Mouse (Mus musculus): Measurements from ENCODE around the gene Acly. TPM values are rescaled to one million over a fixed set of nuclear protein-coding genes. Genes with fewer than 3 reads are reported as not detected.

Acly gene
- 366 and 368 TPM in 2 replicates for polyA plus RNA-seq (2016; fragmentation: Nextera tagmentation; extraction: Ambion mirVana)

DNA sequence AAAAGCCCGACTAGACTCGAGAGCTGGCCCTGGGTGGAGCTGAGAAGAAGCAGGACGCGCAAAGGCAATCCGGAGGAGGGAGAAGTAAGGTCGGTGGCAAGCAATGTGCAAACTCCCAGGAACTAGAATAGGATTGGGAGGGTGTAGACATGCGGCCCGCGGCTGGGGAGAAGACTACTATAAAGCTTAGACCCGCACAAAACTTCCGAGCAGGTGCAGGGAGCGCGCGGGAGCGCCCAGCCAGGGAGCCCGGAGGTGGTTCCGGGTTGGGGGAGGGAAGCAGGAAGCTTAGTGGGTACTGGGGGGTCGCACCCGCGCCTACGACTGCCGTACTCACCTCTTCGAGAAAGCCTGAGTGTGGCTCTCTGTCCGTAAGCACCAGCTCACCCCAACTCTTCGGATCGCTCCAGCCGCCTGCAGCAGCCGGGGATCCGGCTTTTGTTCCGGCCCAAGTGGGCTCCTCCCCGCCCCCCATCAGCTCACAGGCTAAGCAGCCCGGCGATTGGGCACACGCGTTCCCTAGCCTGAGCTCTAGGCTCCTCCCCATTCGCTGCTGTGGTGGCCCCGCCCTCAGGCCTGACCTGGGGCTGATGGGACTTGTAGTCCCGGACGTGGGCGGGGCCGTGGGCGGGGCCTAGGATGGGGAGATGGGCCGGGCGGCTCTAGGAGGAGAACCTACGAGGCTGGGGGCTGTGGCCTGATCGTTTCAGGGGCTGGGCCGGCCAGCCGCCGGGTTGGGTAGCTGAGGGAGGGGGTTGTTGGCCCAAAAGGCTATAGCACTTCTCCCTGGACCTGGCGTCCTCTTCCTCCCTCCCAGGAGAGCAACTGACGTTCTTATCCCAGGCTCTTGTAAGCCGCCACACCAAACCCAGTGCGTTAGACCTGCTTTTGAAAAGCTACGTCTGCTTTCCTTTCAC lies at the start of gene Acly:
TSS of gene Acly (minus strand) at position 543 of the 917 bp plus-strand sequence.
- H3K4me3 ChIP-seq = peak within 1 kb of the TSS; percentile 93
- no peaks in the 10 kb centered on the region for H3K9me3 ChIP-seq
- peaks cover 30% of the 10 kb centered on the region for H3K4me1 ChIP-seq
- ATAC-seq (ENCODE audit: low FRiP score, low read depth) = peak; percentile 98
- H3K27ac ChIP-seq (replicated peaks) = peak within 1 kb of the TSS; percentile 89
- peak within 1 kb of the TSS; percentile 93 for H3K9ac ChIP-seq (replicated peaks)
- peaks cover 16% of the 10 kb centered on the region for H3K36me3 ChIP-seq
- H3K4me2 ChIP-seq (replicated peaks) = peak within 1 kb of the TSS; percentile 97
- under 1% methylated on average over 52 of the region's 54 CpGs for WGBS
- peaks cover 3% of the 10 kb centered on the region; the same call in 1 of the 2 replicates for H3K27me3 ChIP-seq

DNA sequence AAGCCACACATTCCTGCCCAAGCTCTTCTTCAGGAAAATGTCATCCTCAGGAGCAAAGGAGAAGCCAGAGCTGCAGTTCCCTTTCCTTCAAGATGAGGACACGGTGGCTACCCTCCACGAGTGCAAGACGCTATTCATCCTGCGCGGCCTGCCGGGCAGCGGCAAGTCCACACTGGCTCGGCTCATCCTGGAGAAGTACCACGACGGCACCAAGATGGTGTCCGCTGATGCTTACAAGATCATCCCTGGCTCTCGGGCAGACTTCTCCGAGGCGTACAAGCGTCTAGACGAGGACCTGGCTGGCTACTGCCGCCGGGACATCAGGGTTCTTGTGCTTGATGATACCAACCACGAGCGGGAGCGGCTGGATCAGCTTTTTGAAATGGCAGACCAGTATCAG lies 48.5 kb upstream of the Acly start:
- Histone ChIP-seq H3K9ac (replicated peaks) (no peak overlapping the region), H3K27me3 (peaks cover 23% of the 10 kb centered on the region), H3K36me3 (peaks cover 26% of the 10 kb centered on the region), H3K9me3 (no peaks in the 10 kb centered on the region), H3K4me2 (replicated peaks) (no peak overlapping the region), H3K4me3 (no peak overlapping the region), H3K27ac (replicated peaks) (no peak overlapping the region), H3K4me1 (peaks cover 15% of the 10 kb centered on the region)
- no peak for ATAC-seq (ENCODE audit: low FRiP score, low read depth)
- WGBS = 74% methylated on average over 21 of the region's 21 CpGs

DNA sequence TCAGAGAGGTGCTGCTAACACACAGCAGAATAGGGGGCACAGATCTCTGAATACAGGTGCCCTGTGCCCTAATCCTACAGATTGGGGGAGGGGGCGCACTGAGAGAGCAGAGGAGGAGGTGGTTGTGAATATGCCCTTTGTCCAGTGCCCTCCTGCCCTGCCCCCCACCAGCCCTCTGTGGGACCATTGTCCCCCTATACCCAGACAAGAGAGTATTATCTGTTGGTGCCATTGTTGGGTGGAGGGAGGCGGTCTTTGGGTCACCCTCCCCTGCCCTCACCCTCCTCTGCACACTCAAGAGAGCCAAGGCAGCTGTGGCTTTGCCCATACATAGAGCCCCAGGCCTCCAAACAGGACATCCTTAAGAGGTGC lies 47.7 kb upstream of the Acly start:
- peak; percentile 6; the same call in 1 of the 2 replicates for ATAC-seq (ENCODE audit: low FRiP score, low read depth)
- 25% methylated on average over 2 of the region's 2 CpGs for WGBS
- H3K27me3 ChIP-seq = peaks cover 31% of the 10 kb centered on the region
- H3K9me3 ChIP-seq = no peaks in the 10 kb centered on the region
- H3K27ac ChIP-seq (replicated peaks) = 0 out of 2 replicates have a peak overlapping the region, but pooled peaks have one; percentile 12
- H3K4me3 ChIP-seq = peak overlapping the region; percentile 59
- H3K9ac ChIP-seq (replicated peaks) = peak overlapping the region; percentile 56
- H3K4me1 ChIP-seq = peaks cover 22% of the 10 kb centered on the region
- peaks cover 20% of the 10 kb centered on the region for H3K36me3 ChIP-seq
- peak overlapping the region; percentile 79 for H3K4me2 ChIP-seq (replicated peaks)

DNA sequence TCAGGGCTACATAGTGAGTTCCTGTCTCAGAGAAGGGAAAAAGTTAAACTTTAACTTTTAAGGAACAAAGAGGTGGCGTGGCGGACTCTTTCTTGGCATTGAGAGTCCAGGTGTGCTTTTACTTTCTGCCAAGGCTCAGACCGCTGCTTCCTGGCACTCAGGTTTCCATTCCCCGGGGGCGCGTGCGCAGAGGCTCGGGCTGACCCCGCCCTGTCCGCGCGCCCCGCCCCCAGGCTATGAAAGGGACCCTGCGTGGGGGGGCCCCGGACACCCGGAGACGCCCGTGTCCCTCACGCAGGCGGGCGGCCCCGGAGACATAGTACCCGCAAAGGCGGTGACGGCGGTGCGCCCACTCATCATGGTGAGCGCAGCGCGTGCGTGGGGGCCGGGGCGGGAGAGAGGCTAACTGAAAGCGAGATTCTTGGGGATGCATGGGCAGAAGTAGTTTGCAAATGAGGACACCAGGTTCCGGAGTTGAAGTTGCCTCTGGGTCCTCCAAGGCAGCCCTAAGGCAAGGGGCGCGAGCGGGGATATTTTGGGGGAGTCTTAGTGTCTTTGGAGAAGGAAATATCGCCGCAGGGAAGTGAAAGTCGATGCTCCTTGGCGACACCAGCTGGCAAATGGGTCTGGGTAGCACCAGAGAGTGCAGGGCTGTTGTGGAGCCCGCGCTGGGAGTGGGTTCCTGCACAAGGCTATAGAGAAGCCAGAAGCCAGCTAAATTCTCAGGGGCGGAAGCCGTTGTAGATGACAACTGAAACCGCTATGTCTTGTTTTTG lies 47.1 kb upstream of the Acly start, which contains the start of gene Cnp:
TSS of gene Cnp (plus strand) at position 197 of the 776 bp plus-strand sequence.
- 3% methylated on average over 47 of the region's 47 CpGs for WGBS
- peak within 1 kb of the TSS; percentile 12; the same call in 1 of the 2 replicates for H3K27ac ChIP-seq (replicated peaks)
- ATAC-seq (ENCODE audit: low FRiP score, low read depth) = peak; percentile 47; the same call in 1 of the 2 replicates

DNA sequence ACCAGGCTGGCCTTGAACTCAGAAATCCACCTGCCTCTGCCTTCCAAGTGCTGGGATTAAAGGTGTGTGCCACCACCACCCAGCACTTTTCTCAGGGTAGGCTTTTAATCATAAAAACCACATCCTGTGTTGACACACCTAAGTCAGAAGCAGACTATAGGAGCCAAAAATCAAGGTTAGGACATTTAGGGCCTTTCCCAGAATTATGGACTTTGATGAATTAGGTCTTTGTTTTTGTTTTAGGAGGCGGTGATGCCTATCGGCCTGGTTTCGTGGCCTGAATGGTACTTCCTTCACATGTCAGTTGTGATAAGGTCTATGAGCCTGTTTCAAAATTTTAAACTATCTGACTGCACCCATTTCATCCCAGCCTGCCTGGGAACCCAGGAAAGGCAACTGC lies 46.4 kb upstream of the Acly start:
- H3K4me1 ChIP-seq = peaks cover 22% of the 10 kb centered on the region
- H3K27ac ChIP-seq (replicated peaks) = no peak overlapping the region
- no peak overlapping the region for H3K9ac ChIP-seq (replicated peaks)
- H3K4me2 ChIP-seq (replicated peaks) = peak overlapping the region; percentile 79
- peak overlapping the region; percentile 59 for H3K4me3 ChIP-seq
- WGBS = 97% methylated on average over 3 of the region's 3 CpGs
- H3K27me3 ChIP-seq = peaks cover 31% of the 10 kb centered on the region
- no peak for ATAC-seq (ENCODE audit: low FRiP score, low read depth)
- H3K36me3 ChIP-seq = peaks cover 8% of the 10 kb centered on the region
- H3K9me3 ChIP-seq = no peaks in the 10 kb centered on the region

More for the DNA sequence above, 47.1 kb upstream of the Acly start, which contains the start of gene Cnp:
- peaks cover 15% of the 10 kb centered on the region for H3K36me3 ChIP-seq
- peak within 1 kb of the TSS; percentile 56 for H3K9ac ChIP-seq (replicated peaks)
- H3K9me3 ChIP-seq = no peaks in the 10 kb centered on the region
- H3K4me2 ChIP-seq (replicated peaks) = peak within 1 kb of the TSS; percentile 79
- peaks cover 22% of the 10 kb centered on the region for H3K4me1 ChIP-seq
- H3K27me3 ChIP-seq = peaks cover 31% of the 10 kb centered on the region
- peak within 1 kb of the TSS; percentile 59 for H3K4me3 ChIP-seq

DNA sequence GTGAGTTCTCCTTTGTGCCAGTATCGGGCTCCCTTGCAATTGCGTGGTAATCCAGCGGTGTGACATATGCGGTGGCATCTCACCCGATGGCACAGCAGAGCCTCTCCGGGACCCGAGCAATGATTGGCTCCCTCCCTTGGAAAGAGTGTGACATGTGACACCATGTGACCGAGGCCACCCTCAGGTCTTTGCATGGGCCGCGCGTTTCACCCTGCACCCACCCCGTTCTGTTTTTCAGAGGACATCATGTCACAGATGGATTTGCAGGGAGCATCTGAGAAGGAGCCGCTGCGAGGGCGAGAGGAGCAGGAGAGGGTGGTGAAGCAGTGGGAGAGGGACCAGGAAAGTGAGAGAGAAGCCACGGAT lies 43.4 kb upstream of the Acly start:
- no peaks in the 10 kb centered on the region for H3K36me3 ChIP-seq
- H3K9me3 ChIP-seq = no peaks in the 10 kb centered on the region
- H3K4me2 ChIP-seq (replicated peaks) = peak overlapping the region; percentile 48
- 14% methylated on average over 16 of the region's 16 CpGs for WGBS
- ATAC-seq (ENCODE audit: low FRiP score, low read depth) = 0 out of 2 replicates have a peak, but pooled peaks have one; percentile 6
- H3K27ac ChIP-seq (replicated peaks) = no peak overlapping the region
- H3K9ac ChIP-seq (replicated peaks) = peak overlapping the region; percentile 34
- H3K4me1 ChIP-seq = peaks cover 22% of the 10 kb centered on the region
- H3K4me3 ChIP-seq = peak overlapping the region; percentile 21; the same call in 1 of the 2 replicates
- H3K27me3 ChIP-seq = peaks cover 28% of the 10 kb centered on the region

DNA sequence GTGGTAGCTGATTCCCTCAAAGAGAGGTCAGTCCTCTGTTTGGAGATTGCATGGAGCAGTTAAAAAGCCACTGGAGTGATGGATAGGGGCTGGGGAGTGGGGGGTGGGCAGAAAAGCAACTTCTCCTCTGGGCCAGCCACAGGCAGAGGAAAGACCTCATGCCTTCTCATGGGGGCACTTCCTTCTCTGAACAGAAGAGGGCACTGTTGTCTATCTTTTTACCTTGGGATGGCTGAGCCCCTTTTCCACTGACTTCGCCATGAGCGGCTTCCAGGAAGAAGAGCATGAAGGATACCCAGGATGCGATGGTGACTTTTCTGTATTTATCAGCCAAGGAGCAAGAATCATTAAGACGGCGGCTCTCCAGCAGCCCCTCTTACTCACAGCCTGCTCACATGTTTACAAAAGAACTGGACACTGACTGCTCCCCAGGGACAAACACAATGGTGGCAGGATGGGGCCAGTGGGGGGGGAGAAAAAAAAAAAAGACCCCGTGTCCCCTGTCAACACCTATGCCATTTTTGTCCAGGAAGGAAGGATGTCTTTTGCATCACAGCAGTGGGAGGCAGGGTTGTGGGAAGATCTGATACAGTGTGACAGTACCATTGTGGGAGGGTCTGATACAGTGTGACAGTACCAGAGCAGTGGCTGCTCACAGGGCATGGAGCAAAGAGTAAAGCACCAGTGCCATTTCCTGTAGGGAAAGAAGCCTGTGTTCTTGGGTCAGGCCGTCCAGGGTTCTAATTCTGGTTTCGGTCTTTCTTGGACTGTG lies 42.8 kb upstream of the Acly start:
- no peaks in the 10 kb centered on the region for H3K36me3 ChIP-seq
- ATAC-seq (ENCODE audit: low FRiP score, low read depth) = peak; percentile 49; the same call in 1 of the 2 replicates
- no peaks in the 10 kb centered on the region for H3K9me3 ChIP-seq
- H3K27ac ChIP-seq (replicated peaks) = no peak overlapping the region
- H3K4me1 ChIP-seq = peaks cover 19% of the 10 kb centered on the region
- WGBS = 11% methylated on average over 8 of the region's 8 CpGs
- H3K4me3 ChIP-seq = peak overlapping the region; percentile 21
- H3K9ac ChIP-seq (replicated peaks) = peak overlapping the region; percentile 34; the same call in 1 of the 2 replicates
- H3K4me2 ChIP-seq (replicated peaks) = peak overlapping the region; percentile 48
- H3K27me3 ChIP-seq = peaks cover 26% of the 10 kb centered on the region

DNA sequence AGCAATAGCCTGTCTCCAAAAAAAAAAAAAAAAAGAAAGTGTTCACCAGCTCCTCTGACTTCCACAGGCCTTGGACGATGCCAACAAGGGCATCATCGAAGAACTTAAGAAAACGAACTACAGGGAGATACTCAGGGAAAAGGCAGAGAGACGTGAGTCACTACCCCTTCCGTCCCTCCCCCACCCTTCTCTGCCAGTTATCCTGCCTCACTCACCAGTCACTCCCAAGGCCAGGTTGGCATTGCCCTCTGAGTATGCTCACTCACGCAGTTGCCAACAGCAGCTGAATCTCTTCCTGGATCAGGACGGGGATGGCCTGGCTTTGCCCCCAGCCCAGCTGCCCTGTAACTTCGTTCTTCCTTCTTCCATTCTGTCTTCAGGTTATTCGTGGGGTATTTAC lies 42.0 kb upstream of the Acly start:
- Histone ChIP-seq H3K4me2 (replicated peaks) (no peak overlapping the region), H3K4me1 (peaks cover 11% of the 10 kb centered on the region), H3K4me3 (no peak overlapping the region), H3K9me3 (no peaks in the 10 kb centered on the region), H3K27ac (replicated peaks) (no peak overlapping the region), H3K9ac (replicated peaks) (no peak overlapping the region), H3K36me3 (no peaks in the 10 kb centered on the region), H3K27me3 (peaks cover 25% of the 10 kb centered on the region)
- WGBS = 73% methylated on average over 9 of the region's 9 CpGs
- ATAC-seq (ENCODE audit: low FRiP score, low read depth) = no peak

DNA sequence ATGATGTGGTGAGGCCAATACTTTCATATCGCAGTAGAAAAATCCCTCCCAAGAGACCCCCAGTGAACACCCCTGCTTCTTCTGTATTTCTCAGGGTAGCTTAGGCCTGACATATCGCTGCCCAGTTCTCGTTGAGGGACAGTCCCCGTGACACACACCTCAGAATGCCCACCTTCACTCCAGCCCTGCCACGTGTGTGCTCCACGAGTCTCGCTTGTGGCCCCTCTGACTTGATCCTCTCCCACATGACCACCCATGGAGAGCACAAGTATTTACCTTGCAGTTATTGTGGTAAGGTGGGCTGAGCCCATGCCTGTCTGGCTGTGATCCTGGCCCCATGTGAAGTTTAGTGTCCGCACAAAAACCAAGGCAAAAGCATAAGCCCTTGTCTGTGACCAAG lies 40.9 kb upstream of the Acly start:
- peaks cover 24% of the 10 kb centered on the region for H3K27me3 ChIP-seq
- H3K4me3 ChIP-seq = no peak overlapping the region
- 86% methylated on average over 8 of the region's 8 CpGs for WGBS
- H3K27ac ChIP-seq (replicated peaks) = no peak overlapping the region
- ATAC-seq (ENCODE audit: low FRiP score, low read depth) = no peak
- H3K9ac ChIP-seq (replicated peaks) = no peak overlapping the region
- H3K4me1 ChIP-seq = peaks cover 9% of the 10 kb centered on the region
- no peaks in the 10 kb centered on the region for H3K36me3 ChIP-seq
- H3K4me2 ChIP-seq (replicated peaks) = no peak overlapping the region
- no peaks in the 10 kb centered on the region for H3K9me3 ChIP-seq

DNA sequence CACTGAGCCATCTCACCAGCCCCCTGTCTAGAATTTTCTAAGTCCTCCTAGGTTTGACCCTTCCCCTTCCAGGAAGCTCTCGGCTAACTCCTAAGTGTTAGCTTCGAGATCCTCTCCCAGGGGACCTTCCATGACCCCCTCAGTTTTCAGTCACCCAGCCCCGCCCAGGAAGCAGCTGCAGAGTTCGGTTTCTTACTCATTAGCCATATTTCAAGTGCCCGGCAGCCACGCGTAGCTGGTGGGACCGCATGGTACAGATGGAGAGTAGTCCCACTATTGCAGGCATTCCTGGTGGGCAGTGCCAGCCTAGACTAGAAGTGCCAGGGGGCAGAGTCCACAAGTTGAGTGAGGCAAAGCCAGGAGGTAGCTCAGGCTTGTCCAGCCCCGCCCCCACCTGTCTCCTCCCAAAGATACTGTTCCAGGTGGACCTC lies 40.0 kb upstream of the Acly start:
- Histone ChIP-seq H3K36me3 (no peaks in the 10 kb centered on the region), H3K27ac (replicated peaks) (no peak overlapping the region), H3K9ac (replicated peaks) (no peak overlapping the region), H3K27me3 (peaks cover 23% of the 10 kb centered on the region), H3K4me3 (no peak overlapping the region), H3K4me1 (peaks cover 9% of the 10 kb centered on the region), H3K4me2 (replicated peaks) (no peak overlapping the region), H3K9me3 (no peaks in the 10 kb centered on the region)
- WGBS = 69% methylated on average over 9 of the region's 9 CpGs
- no peak for ATAC-seq (ENCODE audit: low FRiP score, low read depth)

DNA sequence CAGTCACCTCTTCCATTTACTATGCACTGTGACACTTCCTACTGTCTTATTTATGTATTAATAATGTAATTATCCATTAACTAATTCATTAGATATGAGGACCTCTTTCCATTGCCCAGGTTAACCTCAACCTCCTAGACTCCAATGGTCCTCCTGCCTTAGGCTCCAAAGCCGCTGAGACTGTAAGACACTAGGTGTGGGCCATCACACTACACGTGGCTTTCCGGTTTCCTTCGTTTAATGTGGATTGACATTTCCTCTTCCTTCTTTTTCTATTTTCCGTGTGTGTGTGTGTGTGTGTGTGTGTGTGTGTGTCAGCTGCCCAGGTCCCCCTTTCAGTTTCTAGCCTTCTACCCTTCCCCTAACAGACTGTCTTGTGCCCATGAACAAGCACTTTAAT lies 39.4 kb upstream of the Acly start:
- Histone ChIP-seq H3K36me3 (no peaks in the 10 kb centered on the region), H3K9me3 (no peaks in the 10 kb centered on the region), H3K9ac (replicated peaks) (no peak overlapping the region), H3K4me2 (replicated peaks) (no peak overlapping the region), H3K4me3 (no peak overlapping the region), H3K4me1 (peaks cover 9% of the 10 kb centered on the region), H3K27me3 (peaks cover 18% of the 10 kb centered on the region), H3K27ac (replicated peaks) (no peak overlapping the region)
- no peak for ATAC-seq (ENCODE audit: low FRiP score, low read depth)
- WGBS = 88% methylated on average over 5 of the region's 5 CpGs
